Mouse (Mus musculus) midbrain, embryonic 16.5 days (tissue): ENCODE data around the gene Hdlbp. TPM values are rescaled to one million over a fixed set of nuclear protein-coding genes. Genes with fewer than 3 reads are reported as not detected.
A peak's percentile ranks its signal among the peaks of the same experiment; 100 is the strongest.
"Not testable (repeated sequence)": the region's sequence is repeated elsewhere in the genome, so short reads cannot be mapped to it uniquely, and the experiment has no call there.

Experiments used
- ATAC-seq: fragments of 200-750 bp; cut with Nextera tagmentation; 2 replicates; pipeline ENCODE4 v1.8.0; 2017; ENCODE audit warnings: moderate TSS enrichment
- H3K27ac ChIP-seq: fragments of 300-500 bp; sonication (generic); 2 replicates; pipeline ENCODE4 v1.5.1; 2014; ENCODE audit warnings: mild to moderate bottlenecking, low read length, mixed read lengths
- H3K27me3 ChIP-seq: fragments of 300-500 bp; sonication (generic); 2 replicates; pipeline ENCODE4 v1.6.1; 2014; ENCODE audit warnings: low read depth, low read length, mixed read lengths; ENCODE audit not compliant: control insufficient read depth, insufficient read depth
- H3K36me3 ChIP-seq: fragments of 300-500 bp; sonication (generic); 2 replicates; pipeline ENCODE4 v1.6.1; 2014; ENCODE audit warnings: mild to moderate bottlenecking, low read length, moderate library complexity, mixed read lengths; ENCODE audit not compliant: control insufficient read depth, insufficient read depth
- H3K4me1 ChIP-seq: fragments of 300-500 bp; sonication (generic); 2 replicates; pipeline ENCODE4 v1.6.1; 2014; ENCODE audit warnings: mild to moderate bottlenecking, low read length, mixed read lengths; ENCODE audit not compliant: control insufficient read depth, insufficient read depth
- H3K4me2 ChIP-seq: fragments of 300-500 bp; sonication (generic); 2 replicates; pipeline ENCODE4 v1.6.1; 2014; ENCODE audit warnings: mild to moderate bottlenecking, low read length, mixed read lengths
- H3K4me3 ChIP-seq: fragments of 300-500 bp; sonication (generic); 2 replicates; pipeline ENCODE4 v1.5.1; 2014; ENCODE audit warnings: low read depth, mild to moderate bottlenecking, low read length, moderate library complexity, mixed read lengths
- H3K9ac ChIP-seq: fragments of 300-500 bp; sonication (generic); 2 replicates; pipeline ENCODE4 v1.6.1; 2014; ENCODE audit warnings: low read depth, low read length, mixed read lengths
- H3K9me3 ChIP-seq: fragments of 300-500 bp; sonication (generic); replicated peaks from 2 replicates; pipeline ENCODE4 v1.6.1; 2014; ENCODE audit warnings: mild to moderate bottlenecking, low read length, mixed read lengths; ENCODE audit not compliant: control insufficient read depth, poor library complexity, severe bottlenecking
- WGBS: fragments of 180-500 bp; shearing (Covaris S2); extraction: QIAGEN DNeasy Blood & Tissue Kit; methylation state at CpG from one replicate; pipeline ENCODE4 v1.1.7; 2014; 5-methylcytosine and 5-hydroxymethylcytosine counted together
- polyA plus RNA-seq: library from polyadenylated mRNA; unstranded; fragments of >200 nt; fragmentation: Nextera tagmentation; extraction: Ambion mirVana; gene quantifications from 2 replicates; pipeline ENCODE4 v1.2.1, GENCODE M21; 2015

The Hdlbp gene
- polyA plus RNA-seq, 1 experiment from 2014 or later: 53.5 TPM

GRCm38 (mm10) chr1:93458357-93458756 lies 20.3 kb downstream of the Hdlbp start:
- 51% methylated on average over 1 of the region's 1 CpGs for WGBS
- no peaks in the 10 kb centered on the region for H3K9me3 ChIP-seq
- H3K4me1 ChIP-seq: no peaks in the 10 kb centered on the region
- no peak overlapping the region for H3K4me2 ChIP-seq
- H3K27ac ChIP-seq: no peak overlapping the region
- ATAC-seq: no peak
- H3K4me3 ChIP-seq: no peak overlapping the region
- H3K9ac ChIP-seq: no peak overlapping the region
- H3K36me3 ChIP-seq: no peaks in the 10 kb centered on the region
- no peaks in the 10 kb centered on the region for H3K27me3 ChIP-seq

DNA sequence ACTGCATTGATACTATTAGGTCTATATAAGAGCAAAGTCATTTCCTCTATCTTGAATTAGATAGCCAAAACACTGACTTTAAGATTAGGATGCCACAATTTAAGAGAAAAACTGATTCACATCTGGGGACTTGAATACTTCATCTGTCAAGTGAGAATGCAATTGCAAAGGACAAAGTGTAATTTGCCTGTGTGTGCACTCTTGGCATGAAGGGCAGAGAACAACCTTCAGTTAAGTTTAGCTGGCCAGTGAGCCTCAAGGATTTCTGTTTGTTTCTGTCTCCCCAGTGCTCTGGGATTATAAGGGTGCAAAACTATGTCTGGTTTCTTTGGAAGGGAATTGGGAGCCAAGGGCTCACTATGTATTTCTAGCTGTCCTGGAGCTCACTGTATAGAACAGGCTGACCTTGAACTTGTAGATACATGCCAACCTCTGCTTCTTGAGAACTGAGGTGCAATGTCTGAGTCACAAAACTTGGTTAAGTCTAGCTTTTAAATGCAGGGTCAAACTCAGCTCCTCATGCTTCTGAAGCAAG lies 24.8 kb downstream of the Hdlbp start:
- Histone ChIP-seq H3K4me2 (no peak overlapping the region), H3K4me3 (no peak overlapping the region), H3K27me3 (no peaks in the 10 kb centered on the region), H3K9me3 (no peaks in the 10 kb centered on the region), H3K36me3 (no peaks in the 10 kb centered on the region), H3K4me1 (no peaks in the 10 kb centered on the region), H3K9ac (no peak overlapping the region), H3K27ac (no peak overlapping the region)
- no peak for ATAC-seq

DNA sequence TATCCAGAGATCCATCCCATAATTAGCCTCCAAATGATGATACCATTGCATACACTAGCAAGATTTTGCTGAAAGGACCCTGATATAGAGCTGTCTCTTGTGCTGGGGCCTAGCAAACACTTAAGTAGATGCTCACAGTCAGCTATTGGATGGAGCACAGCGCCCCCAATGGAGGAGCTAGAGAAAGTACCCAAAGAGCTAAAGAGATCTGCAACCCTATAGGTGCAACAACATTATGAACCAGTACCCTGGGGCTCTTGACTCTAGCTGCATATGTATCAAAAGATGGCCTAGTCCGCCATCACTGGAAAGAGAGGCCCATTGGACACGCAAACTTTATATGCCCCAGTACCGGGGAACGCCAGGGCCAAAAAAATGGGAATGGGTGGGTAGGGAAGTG lies 28.5 kb downstream of the Hdlbp start:
- 81% methylated on average over 5 of the region's 5 CpGs for WGBS
- not testable (repeated sequence) for ATAC-seq, H3K4me3 ChIP-seq

DNA sequence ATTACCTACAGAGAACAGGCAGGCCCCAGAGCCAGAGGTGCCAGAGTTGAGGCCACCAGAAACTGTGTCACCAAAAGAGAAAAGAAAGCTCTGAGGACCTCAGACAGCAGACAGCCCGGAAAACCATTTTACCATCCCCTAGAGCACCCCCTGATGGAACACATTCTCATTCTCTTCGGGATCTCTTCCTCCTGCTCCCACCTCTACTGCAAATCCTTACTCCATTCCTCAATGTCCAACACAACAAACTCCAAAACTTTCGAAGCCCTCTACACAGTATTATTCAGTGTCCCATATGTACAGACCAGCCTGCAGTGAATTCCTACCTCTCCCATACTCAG lies 32.8 kb downstream of the Hdlbp start:
- H3K9me3 ChIP-seq: no peaks in the 10 kb centered on the region
- WGBS: 19% methylated on average over 3 of the region's 3 CpGs
- H3K27ac ChIP-seq: peak overlapping the region; percentile 72; the same call in 1 of the 2 replicates
- H3K36me3 ChIP-seq: no peaks in the 10 kb centered on the region
- H3K9ac ChIP-seq: peak overlapping the region; percentile 79
- peak overlapping the region; percentile 99 for H3K4me2 ChIP-seq
- peaks cover 10% of the 10 kb centered on the region for H3K4me1 ChIP-seq
- no peak for ATAC-seq
- H3K4me3 ChIP-seq: peak overlapping the region; percentile 73
- no peaks in the 10 kb centered on the region for H3K27me3 ChIP-seq

More for the DNA sequence above, 28.5 kb downstream of the Hdlbp start:
- not testable (repeated sequence) for H3K36me3 ChIP-seq, H3K27ac ChIP-seq, H3K4me1 ChIP-seq, H3K4me2 ChIP-seq, H3K9ac ChIP-seq, H3K27me3 ChIP-seq, H3K9me3 ChIP-seq

DNA sequence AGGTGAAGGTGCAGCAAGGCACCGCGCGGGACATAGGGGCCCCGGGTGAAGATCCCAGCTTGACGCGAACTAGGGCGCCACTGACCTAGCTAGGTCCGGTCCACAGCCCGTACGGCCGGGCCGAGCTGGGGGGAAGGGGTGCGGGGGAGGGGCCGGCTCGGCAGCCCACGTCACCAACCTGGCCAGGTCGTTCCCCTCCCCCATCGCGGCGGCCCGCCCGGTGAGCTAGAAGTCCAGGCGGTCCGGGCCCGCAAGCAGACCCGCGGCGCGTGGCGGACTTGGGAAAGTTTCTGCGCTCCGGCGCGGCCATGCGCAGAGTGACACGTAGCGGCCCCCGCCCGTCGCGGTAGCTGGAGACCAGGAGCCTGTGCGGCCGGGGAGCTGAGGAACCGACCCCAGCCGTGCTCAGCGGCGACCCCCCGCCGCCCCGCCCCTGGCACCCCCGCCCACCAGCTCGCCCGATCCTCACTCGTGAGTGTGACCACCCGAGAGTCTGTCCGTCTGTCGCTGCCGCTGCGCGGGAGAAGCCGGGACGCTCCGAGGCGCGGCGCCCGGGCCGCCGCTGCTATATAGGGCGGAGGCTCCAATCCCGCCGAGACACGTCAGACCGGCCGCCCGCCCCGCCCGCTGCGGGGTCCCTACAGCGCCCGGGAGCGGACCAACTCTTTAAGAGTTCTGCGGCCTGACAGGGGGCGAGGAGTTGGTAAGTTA lies 33.3 kb downstream of the Hdlbp start:
- Histone ChIP-seq H3K4me3 (peak overlapping the region; percentile 73), H3K27me3 (no peaks in the 10 kb centered on the region), H3K9me3 (no peaks in the 10 kb centered on the region), H3K36me3 (no peaks in the 10 kb centered on the region), H3K4me2 (peak overlapping the region; percentile 99), H3K27ac (peak overlapping the region; percentile 72), H3K4me1 (peaks cover 10% of the 10 kb centered on the region), H3K9ac (peak overlapping the region; percentile 79)
- WGBS: under 1% methylated on average over 73 of the region's 84 CpGs
- peak; percentile 91 for ATAC-seq

GRCm38 (mm10) chr1:93444405-93445110 lies 34.1 kb downstream of the Hdlbp start:
- H3K27ac ChIP-seq: peak overlapping the region; percentile 72; the same call in 1 of the 2 replicates
- H3K4me2 ChIP-seq: peak overlapping the region; percentile 99
- peak; percentile 74 for ATAC-seq
- peak overlapping the region; percentile 79 for H3K9ac ChIP-seq
- H3K36me3 ChIP-seq: no peaks in the 10 kb centered on the region
- H3K4me3 ChIP-seq: peak overlapping the region; percentile 73
- peaks cover 10% of the 10 kb centered on the region for H3K4me1 ChIP-seq
- no peaks in the 10 kb centered on the region for H3K9me3 ChIP-seq
- no peaks in the 10 kb centered on the region for H3K27me3 ChIP-seq
- WGBS: 7% methylated on average over 18 of the region's 18 CpGs

GRCm38 (mm10) chr1:93439321-93439720 lies 39.3 kb downstream of the Hdlbp start:
- no peak overlapping the region for H3K4me2 ChIP-seq
- no peak overlapping the region for H3K9ac ChIP-seq
- H3K4me3 ChIP-seq: no peak overlapping the region
- 97% methylated on average over 1 of the region's 1 CpGs for WGBS
- H3K36me3 ChIP-seq: peaks cover 11% of the 10 kb centered on the region
- H3K9me3 ChIP-seq: no peaks in the 10 kb centered on the region
- 0 out of 2 replicates have a peak, but pooled peaks cover 2% of the 10 kb centered on the region for H3K4me1 ChIP-seq
- no peak for ATAC-seq
- H3K27ac ChIP-seq: no peak overlapping the region
- H3K27me3 ChIP-seq: no peaks in the 10 kb centered on the region

- H3K9ac ChIP-seq: no peak overlapping the region
Observed at GRCm38 (mm10) chr1:93432087-93432486, 46.5 kb downstream of the Hdlbp start.

GRCm38 (mm10) chr1:93403403-93403802 lies 75.2 kb downstream of the Hdlbp start:
- Histone ChIP-seq H3K4me2 (no peak overlapping the region), H3K9ac (no peak overlapping the region), H3K4me3 (no peak overlapping the region), H3K36me3 (peaks cover 21% of the 10 kb centered on the region), H3K4me1 (no peaks in the 10 kb centered on the region), H3K27me3 (no peaks in the 10 kb centered on the region), H3K9me3 (no peaks in the 10 kb centered on the region), H3K27ac (no peak overlapping the region)
- no peak for ATAC-seq
- WGBS: 87% methylated on average over 4 of the region's 4 CpGs

More at GRCm38 (mm10) chr1:93432087-93432486, 46.5 kb downstream of the Hdlbp start:
- no peak overlapping the region for H3K4me3 ChIP-seq
- peaks cover 29% of the 10 kb centered on the region for H3K36me3 ChIP-seq
- no peak for ATAC-seq
- H3K27ac ChIP-seq: no peak overlapping the region
- no peaks in the 10 kb centered on the region for H3K9me3 ChIP-seq
- H3K4me2 ChIP-seq: no peak overlapping the region
- 87% methylated on average over 6 of the region's 6 CpGs for WGBS
- H3K27me3 ChIP-seq: no peaks in the 10 kb centered on the region
- no peaks in the 10 kb centered on the region for H3K4me1 ChIP-seq
